Mouse (Mus musculus) mature B cell (primary cell): ENCODE data around the gene Rad51b.
"Not testable (repeated sequence)": the region's sequence is repeated elsewhere in the genome, so short reads cannot be mapped to it uniquely, and the experiment has no call there.

ENCODE experiments used
- in situ Hi-C: fragments of 300-500 bp; cut with MboI; formaldehyde crosslinking; loops from 2 replicates; pipeline ENCODE4 v1.14.3; 2019

Rad51b gene

DNA sequence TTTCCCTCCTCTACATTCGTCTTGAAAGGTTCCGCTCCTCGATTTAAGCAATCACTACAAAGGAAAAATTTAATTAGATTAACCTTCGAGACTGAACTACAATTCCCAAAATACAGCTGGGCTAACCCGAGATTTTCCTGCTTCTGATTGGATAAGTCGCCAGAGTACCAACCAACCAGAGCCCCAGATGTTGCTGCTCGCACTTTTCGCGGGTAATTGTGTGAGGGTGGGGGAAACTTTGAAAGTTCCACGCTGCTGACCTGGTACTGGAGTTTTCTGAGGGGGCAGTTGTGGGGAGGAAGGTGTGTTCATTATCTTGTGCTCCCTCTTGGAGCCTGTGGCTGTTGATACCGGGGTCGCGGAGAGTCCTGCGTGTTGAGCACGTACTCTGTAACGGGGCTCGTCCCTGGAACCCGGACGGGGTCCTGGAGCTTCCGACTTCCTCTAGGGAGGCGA lies at the start of gene Rad51b:
Gene Rad51b (plus strand): TSS at position 162 of the 456 bp plus-strand sequence.
- in situ Hi-C loops: no loop called here

DNA sequence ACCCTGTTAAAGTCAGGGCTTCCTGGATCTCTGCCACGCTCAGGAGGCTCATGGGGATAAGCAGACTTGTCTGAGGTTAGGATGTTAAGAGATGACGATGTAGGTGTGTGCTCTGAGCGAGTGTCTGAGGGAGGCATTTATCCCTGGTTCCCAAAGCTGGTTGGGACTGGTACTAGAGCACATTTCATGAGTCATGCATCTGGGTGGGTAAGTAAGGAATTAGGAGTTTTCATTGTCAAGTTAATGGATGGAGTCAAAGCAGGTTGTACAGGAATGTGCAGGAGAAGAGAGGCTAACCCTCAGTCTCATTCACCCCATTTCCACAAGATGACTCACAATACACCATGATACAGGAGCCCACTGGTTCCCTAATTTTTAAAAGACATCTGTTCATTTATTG lies 49.0 kb upstream of the Rad51b start:
- in situ Hi-C loops: no loop called here

DNA sequence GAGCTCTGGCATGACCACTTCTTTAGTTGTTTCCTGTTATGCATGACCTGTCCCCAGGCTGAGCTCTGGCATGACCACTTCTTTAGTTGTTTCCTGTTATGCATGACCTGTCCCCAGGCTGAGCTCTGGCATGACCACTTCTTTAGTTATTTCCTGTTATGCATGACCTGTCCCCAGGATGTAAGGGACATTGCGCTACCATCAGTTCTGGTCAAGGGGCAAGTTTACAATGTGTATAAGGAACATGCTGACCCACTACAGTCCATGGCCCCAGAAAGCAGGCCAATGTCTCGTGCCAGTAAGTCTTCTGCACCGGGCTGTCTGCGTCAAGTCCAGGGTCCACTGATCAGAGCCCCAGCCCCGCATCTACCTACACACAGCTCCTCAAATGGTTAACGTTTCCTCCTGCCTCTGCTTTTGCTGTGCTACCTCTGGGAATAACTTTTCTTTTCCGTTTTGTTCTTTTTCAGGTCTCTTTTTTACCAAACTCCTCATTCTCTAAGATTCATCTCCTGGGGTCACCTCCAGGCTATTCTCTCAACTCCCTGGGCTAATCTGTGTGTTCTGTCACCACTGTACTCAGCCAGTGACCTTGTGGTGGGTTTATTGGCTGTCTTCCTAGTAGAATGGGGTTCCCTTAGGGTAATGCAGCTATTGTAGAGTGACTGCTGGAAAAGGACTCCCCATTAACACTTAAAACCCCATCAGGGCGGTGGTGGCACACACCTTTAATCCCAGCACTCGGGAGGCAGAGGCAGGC lies 43.6 kb upstream of the Rad51b start:
- in situ Hi-C loops: no loop called here

DNA sequence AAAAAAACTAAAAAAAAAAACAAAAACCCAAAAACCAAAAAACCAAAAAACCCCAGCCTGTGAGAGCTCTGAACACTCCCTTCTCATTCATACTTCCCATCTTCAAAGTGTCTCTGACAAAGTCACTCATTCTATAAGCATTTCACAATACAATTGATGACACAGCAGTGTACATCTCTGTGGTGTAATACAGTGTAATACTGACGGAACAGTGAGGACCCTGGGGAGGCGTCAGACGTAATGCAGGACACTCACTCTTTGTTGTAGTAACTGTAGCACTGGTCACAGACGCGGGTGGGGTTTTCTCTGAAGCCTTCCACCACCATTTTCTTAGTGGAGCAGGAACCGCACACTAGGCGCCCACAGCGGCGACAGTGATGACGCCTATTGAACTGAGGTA lies 42.1 kb upstream of the Rad51b start:
- in situ Hi-C loops: no loop called here

DNA sequence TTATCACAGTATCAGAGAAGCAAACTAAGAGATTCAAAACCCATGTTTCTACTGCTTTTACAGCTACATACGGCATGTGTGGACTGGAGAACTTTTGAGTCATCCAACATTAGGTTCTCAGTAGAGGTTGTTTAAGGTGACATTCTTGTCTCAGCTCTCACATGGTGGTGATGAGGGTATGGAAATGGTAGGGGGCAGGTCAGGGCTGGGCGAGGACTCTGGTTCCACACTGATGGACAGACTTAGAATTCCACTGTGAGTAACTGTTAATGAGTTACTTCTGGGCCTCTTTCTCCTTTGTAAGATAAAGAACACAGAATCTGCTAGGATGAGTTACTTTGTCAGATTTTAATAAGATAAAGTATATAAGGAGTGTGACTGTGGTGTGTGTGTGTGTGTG lies 36.9 kb upstream of the Rad51b start:
- in situ Hi-C loops: no loop called here

DNA sequence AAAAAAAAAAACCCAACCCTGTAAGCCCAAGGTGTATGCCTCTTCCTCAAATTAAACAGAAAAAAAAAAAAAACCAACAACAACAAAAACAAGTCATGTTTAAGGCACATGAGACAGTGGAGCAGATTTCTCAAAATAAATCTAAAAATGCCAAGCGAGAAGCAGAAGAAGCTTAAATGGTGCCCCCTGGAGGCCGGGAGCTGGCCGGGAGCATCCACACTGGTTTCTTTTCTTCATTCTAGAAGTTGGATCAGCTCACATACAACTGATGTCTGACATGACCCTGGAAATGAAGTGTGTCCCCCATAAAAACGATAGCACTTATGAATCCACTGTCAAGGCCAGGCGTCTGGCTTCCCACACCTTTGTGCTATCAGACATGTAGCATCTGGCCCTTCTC lies 36.0 kb upstream of the Rad51b start:
- in situ Hi-C loops: no loop called here

DNA sequence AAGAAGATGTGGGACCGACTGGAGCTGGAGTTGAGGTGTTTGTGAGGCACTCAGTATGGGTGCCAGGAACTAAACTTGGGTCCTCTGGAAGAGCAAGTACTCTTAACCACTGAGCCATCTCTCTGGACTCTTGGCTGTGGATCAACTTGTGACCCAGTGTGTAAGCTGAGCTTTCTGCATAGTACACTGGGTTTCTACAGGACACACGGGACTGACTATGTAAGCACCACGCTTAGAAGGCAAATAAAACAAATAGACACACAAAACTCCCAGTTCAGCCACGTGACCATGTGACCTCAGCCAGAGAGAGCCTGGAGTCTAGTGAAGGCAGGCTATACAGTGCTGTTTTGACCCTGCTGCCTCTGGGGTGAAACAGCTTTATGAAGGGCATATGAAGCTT lies 24.5 kb upstream of the Rad51b start:
- in situ Hi-C loops: no loop called here

DNA sequence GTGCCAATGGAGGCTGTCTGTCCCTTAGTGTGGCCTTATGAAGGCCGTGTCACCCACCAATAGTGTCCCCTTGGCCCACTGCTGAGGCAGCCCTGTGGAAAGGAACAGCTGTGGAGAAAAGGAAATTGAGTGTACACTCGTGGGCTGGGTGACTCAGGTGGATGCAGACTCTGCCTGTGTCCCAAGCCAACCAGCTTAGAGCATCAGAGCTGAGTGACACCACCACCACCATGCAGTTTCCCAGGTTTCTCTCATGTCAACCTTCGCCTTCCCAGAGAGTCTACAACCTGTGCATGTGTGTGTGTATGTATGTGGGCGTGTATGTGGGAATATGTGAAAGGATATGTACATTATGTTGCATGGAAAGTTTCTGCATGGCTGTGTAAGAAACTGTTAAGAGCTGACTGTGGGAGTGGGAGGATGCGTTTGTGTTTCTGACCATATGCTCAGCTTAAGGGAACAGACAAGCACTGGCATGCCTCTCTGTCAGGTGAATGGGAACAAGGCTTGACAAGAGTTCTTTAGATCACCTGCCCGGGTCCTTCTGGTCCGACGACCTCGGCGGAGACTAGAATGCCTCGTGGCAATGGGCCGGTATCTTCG lies 17.5 kb upstream of the Rad51b start:
- in situ Hi-C loops: no loop called here

DNA sequence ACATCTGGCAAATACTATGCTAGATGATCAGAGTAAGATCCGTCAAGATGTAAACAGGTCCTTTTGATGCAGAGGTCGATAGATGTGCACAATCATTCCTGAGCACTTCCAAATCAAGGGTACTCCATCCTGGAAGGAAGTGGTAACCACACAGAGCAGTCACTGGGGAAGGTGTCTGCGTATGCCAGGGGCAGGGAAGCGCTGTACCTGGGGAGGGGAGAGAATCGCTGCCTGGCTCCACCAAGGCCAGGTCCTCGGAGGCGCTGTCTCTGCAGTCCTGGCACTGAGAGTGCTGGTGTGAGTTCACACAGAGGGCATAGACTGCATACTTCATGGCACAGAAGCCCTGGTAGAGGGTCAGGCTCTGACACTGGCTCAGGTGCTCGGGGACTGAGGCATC lies 14.5 kb upstream of the Rad51b start:
- in situ Hi-C loops: no loop called here

DNA sequence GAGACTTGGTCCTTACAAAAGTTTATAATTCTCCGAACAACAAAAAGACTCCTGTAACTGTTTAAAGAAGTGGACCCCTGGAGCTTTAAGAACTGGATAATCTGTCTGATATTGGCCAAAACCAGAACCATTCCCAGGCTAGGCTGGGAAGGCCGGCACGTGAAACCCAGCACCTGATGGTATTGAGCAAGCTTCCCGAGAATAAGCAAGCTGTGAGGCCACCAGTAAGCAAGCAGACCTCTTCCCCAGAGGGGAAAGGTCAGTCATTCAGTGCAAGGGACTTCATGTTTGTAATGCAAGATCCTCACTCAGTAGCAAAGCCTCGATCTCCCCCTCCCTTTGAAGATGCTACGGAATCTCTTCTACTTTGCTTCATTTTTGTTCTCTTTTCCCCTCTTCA lies 4.2 kb upstream of the Rad51b start:
- in situ Hi-C loops: no loop called here

DNA sequence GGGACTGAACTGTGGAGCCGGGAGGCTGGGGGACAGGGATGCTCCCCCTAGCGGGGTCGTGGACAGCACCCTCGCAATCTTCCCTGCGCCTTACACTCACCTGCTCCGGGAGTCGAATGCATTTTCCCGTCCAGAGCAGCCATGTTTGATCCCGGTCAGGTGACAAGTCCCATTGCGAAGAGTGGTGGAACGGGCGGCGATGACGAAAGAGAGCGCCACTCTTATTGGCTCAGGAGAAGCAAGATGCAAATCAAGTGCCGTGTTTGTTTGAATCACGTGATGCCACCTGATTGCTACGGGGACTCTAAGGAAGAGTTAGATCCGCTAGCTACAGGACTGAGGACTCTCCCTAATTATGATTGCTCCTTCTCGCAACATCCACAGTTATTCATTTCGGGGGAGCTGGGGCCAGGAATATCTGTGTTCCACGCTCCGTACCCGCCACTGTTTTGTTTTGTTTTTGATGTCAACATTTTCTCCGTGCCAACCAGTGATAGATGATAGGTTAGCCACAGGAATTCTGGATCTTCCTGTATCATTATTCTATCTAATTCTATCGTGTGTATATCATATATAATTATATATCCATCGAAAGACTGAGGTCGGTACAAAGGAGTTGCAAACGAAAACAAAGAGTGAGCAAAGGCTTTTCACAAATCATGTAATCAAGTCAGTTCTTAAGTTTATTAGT lies 811 bp upstream of the Rad51b start, which contains the start of gene Zfyve26:
Gene Zfyve26 (minus strand): TSS at position 179 of the 691 bp plus-strand sequence.
- in situ Hi-C loops: no loop called here

DNA sequence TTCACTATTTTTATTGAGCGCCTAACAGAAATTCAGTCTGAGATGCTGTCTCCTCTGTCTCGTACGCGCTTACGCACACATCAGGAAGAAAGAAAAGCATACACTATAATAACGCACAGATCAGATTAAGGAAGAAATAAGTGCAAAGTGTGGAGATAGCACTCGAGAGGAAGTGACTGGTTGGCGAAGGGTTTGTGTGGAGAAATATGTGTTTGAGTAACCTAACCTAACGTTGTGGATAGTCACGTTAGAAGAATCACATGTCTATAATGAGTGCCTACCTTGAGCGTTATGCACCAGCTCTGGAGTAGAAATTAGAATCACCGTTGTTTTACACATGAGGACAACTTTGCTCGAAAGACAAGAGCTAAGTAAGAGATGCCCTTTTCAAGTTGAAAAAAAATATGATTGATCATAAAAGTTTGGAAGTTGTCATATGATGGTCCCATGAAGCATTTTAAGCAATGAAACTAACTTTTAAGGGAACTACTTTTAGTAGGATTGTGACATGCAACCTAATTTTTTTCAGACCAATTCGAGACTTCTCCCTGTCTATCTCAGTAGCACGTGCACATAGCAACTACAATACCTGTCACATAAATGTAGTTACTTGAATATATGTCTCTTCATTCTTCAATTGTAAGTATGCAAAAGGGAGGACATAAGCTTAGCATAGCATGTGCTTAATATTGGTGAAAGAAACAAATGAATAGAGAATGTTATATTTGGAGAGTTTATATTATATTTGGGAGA lies 978 bp downstream of the Rad51b start:
- in situ Hi-C loops: no loop called here

DNA sequence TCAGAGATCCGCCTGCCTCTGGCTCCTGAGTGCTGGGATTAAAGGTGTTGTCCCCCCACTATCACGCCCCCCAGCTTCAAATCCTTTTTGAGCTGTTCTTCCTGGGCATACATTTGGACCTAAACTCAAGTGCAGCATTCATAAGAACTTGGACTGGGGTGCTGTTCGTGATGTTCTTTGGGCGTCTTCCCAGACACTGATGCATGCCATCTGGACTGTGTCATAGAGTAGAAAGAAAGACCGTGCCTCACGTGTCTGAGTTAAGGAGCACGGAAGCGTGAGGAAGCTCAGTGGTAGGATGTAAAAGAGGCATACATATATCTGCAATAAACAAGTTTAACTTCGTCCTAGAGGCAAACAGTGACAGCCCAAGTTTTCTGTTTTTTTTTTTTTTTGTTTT lies 4.7 kb downstream of the Rad51b start:
- in situ Hi-C loops: no loop called here

DNA sequence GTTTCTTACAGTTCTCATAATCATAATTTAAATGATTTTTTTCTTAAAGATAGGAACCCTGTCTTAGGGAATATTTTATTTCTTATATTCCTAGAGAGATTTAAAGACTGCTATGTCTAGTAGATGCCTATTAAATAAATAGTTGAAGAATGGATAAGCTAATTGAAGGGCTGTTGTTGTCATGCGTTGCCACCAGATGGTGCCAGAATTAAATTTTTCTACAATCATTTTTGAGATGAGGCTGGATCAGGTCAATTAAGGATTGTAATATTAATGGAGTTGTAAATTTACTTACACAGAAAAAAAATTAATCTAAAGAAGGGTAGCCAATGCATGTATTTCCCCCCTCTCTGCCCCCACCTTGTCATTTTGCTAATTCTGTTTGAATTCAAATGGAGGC lies 8.0 kb downstream of the Rad51b start:
- in situ Hi-C loops: no loop called here

DNA sequence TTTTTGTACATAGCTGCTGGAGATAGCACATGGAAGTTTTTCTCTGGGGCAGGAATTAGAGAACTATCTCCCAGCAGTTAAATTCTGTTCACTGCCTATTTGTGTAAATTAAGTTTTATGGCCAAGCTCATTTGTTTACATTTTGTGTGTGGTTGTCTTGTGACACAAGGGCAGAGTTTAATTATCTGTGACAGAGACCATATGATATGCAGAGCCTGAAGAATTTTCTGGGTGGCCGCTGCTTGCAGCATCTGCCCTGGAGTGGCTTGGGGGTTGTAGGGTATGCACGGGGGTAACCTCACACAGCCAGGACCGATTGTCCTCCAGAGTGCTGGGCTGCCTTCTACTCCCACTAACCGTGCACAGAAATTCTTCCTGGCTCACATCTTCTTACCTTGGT lies 8.9 kb downstream of the Rad51b start:
- in situ Hi-C loops: no loop called here

DNA sequence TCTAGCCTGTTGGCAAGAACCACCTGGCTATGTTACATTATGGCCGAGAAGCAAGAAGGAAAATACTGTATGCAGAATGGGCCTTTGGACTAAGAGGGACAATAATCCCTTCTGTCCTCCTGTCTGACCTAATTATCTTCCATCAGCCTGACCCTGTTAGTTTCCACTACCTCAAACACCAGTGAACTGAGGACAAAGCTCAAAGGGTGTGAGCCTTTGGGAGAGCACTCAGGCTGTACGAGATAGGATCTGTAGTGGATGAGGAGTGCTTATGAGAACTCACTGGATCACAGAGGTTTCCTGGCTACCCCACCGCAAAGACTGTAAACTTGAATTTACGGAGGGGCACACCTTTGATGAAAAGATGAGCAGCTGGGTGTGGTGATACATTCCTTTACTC lies 16.6 kb downstream of the Rad51b start:
- in situ Hi-C loops: no loop called here

DNA sequence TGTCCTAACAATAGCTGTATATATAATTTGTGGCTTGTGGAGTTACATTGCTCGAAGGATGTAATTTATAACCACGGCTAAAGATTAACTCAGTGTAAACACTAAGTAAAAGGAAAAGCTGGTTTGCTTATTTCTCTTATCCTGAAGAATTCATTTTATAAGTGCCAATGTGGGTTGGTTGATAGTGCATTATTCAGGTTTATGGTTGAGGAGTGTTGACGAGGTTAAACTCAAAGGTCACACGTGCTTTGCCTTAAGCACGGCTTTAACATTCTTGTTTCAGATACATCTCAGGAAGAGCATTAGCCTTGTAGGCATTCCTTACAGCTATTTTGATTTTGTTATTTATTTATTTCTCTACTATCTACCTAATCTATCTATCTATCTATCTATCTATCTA lies 20.3 kb downstream of the Rad51b start:
- in situ Hi-C loops: no loop called here

DNA sequence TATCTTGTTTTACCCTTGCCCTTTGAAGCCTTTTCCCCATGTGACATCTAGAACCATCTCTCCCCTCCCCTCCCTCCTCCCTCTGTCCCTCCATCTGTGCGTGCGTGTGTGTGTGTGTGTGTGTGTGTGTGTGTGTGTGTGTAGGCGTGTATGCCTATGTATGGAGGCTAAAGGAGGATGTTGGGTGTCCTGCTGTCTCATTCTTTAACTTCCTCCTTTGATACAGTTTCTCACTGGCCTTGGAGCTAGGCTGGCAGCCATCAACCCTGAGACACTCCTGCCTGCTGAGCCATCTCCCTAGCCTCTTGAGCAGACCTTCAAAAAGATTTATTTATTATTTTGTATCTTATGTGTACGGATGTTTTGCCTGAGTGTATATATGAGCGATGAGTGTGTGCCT lies 23.8 kb downstream of the Rad51b start:
- in situ Hi-C loops: no loop called here

DNA sequence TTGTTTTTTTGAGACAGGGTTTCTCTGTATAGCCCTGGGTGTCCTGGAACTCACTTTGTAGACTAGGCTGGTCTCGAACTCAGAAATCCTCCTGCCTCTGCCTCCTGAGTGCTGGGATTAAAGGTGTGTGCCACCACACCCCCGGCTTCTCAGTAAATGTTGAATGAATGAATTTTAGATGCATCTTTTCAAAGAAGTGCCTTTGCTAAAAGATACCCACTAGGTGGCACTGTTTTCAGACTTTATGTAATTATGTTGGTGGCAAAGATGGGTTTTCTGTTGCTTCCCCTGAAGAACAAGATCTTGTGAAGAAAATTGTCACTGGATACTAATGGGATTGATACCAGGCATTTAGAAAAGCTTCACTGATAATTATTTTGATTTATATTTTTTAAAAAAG lies 25.5 kb downstream of the Rad51b start:
- in situ Hi-C loops: not testable (repeated sequence)

DNA sequence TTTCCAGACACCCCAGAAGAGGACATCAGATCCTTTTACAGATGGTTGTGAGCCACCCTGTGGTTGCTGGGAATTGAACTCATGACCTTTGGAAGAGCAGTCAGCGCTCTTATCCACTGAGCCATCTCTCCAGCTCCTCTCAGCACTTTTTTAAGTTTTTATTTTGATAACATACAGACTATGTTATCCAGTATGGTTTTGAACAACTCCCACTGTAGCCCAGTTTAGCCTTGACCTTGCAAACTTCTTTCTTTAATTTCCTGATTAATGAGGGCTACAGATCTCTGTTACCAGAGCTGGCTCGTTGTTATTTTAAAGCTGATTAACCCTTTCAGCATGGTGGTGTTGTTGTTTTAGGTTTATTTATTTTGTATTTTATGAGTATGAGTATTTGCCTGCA lies 29.2 kb downstream of the Rad51b start:
- in situ Hi-C loops: no loop called here

DNA sequence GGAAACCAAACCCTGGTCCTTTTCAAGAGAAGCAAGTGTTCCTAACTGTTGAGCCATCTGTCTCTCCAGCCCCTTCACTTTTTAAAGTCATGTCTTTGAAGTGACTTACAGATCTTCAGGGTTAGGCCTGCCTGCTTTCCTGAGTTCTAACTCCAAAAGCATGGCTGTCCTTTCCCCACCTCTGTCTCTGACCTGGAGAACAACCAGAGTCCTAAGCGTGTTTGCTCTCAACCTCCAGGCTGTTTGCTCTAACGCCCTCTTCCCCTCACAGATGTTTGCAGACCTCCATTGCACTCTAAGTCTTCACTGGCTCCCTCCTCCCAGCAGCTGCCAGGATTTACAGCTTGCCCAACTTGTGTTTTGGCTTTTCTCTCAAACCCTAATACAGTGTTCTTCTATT lies 29.7 kb downstream of the Rad51b start:
- in situ Hi-C loops: no loop called here

DNA sequence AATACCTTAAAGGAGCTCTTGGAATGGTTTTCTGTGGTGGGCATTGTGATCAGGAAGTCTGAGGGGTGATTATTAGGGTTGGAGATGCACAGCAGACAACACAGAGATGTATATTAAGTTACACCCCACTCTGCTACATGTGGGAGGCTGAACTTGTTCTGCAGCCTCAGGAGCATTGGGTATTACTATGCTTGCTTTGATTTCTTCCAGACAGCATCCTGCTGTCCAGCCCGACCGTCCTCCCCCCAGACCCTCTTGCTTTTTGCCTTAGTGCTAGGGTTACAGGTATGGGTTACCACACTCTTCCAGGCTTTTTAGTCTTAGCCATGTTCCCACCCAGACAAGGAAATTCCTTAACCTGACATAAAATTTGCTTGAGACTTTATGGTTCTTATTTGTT lies 30.8 kb downstream of the Rad51b start:
- in situ Hi-C loops: no loop called here
